Mouse (Mus musculus): ENCODE results near the gene Fads2. TPM values are rescaled to one million over a fixed set of nuclear protein-coding genes. Genes with fewer than 3 reads are reported as not detected.

Gene Fads2
- polyA plus RNA-seq, 1 experiment from 2014 or later = 15.0 TPM

GRCm38 (mm10) chr19:10066502-10066901, 35.0 kb downstream of the Fads2 start:
- H3K4me3 ChIP-seq (ENCODE audit: control insufficient read depth in 1 of 2, insufficient read depth in 1 of 2, low read depth in 1 of 2, low read length in 2 of 2) = no peak overlapping the region
- WGBS = 88% methylated on average over 3 of the region's 3 CpGs
- H3K4me2 ChIP-seq (ENCODE audit: low read length) = no peak overlapping the region
- peaks cover 0 to 8% of the 10 kb centered on the region in 2 experiments; a peak in 2 of 4 replicates for H3K4me1 ChIP-seq (ENCODE audit: control insufficient read depth in 2 of 2, insufficient read depth in 2 of 2, low read length in 2 of 2)
- no peaks in the 10 kb centered on the region for H3K9me3 ChIP-seq (ENCODE audit: control insufficient read depth, low read length)
- ATAC-seq (ENCODE audit: insufficient number of reproducible peaks, insufficient read depth, low FRiP score, low read depth) = no peak
- no peak overlapping the region for H3K27ac ChIP-seq (replicated peaks in 1 of 2; ENCODE audit: control insufficient read depth in 1 of 2, insufficient read depth in 1 of 2, low read depth in 2 of 2, low read length in 2 of 2)
- peaks cover 82% of the 10 kb centered on the region for H3K36me3 ChIP-seq (ENCODE audit: control insufficient read depth, insufficient read depth, low read length)
- no peak overlapping the region for H3K9ac ChIP-seq (ENCODE audit: low read length)
- H3K27me3 ChIP-seq (ENCODE audit: control insufficient read depth, insufficient read depth, low read length) = no peaks in the 10 kb centered on the region

- Histone ChIP-seq H3K36me3 (ENCODE audit: control insufficient read depth, insufficient read depth, low read length) (peaks cover 82% of the 10 kb centered on the region), H3K9me3 (ENCODE audit: control insufficient read depth, low read length) (no peaks in the 10 kb centered on the region)
- no peak for ATAC-seq (ENCODE audit: insufficient number of reproducible peaks, insufficient read depth, low FRiP score, low read depth)
Measured at GRCm38 (mm10) chr19:10066189-10066500, 35.4 kb downstream of the Fads2 start.

GRCm38 (mm10) chr19:10065465-10066188, 35.9 kb downstream of the Fads2 start:
- 89% methylated on average over 5 of the region's 5 CpGs for WGBS
- H3K4me1 ChIP-seq (ENCODE audit: control insufficient read depth in 2 of 2, insufficient read depth in 2 of 2, low read length in 2 of 2) = peaks cover 0 to 8% of the 10 kb centered on the region in 2 experiments; a peak in 2 of 4 replicates
- H3K4me2 ChIP-seq (ENCODE audit: low read length) = no peak overlapping the region
- no peak overlapping the region for H3K9ac ChIP-seq (ENCODE audit: low read length)
- no peaks in the 10 kb centered on the region for H3K9me3 ChIP-seq (ENCODE audit: control insufficient read depth, low read length)
- no peak overlapping the region for H3K27ac ChIP-seq (replicated peaks in 1 of 2; ENCODE audit: control insufficient read depth in 1 of 2, insufficient read depth in 1 of 2, low read depth in 2 of 2, low read length in 2 of 2)
- no peaks in the 10 kb centered on the region for H3K27me3 ChIP-seq (ENCODE audit: control insufficient read depth, insufficient read depth, low read length)
- no peak overlapping the region for H3K4me3 ChIP-seq (ENCODE audit: control insufficient read depth in 1 of 2, insufficient read depth in 1 of 2, low read depth in 1 of 2, low read length in 2 of 2)
- H3K36me3 ChIP-seq (ENCODE audit: control insufficient read depth, insufficient read depth, low read length) = peaks cover 83% of the 10 kb centered on the region
- no peak for ATAC-seq (ENCODE audit: insufficient number of reproducible peaks, insufficient read depth, low FRiP score, low read depth)

More at GRCm38 (mm10) chr19:10066189-10066500, 35.4 kb downstream of the Fads2 start:
- 89% methylated on average over 4 of the region's 4 CpGs for WGBS
- peaks cover 0 to 8% of the 10 kb centered on the region in 2 experiments; a peak in 2 of 4 replicates for H3K4me1 ChIP-seq (ENCODE audit: control insufficient read depth in 2 of 2, insufficient read depth in 2 of 2, low read length in 2 of 2)
- H3K27me3 ChIP-seq (ENCODE audit: control insufficient read depth, insufficient read depth, low read length) = no peaks in the 10 kb centered on the region
- H3K4me3 ChIP-seq (ENCODE audit: control insufficient read depth in 1 of 2, insufficient read depth in 1 of 2, low read depth in 1 of 2, low read length in 2 of 2) = no peak overlapping the region
- no peak overlapping the region for H3K9ac ChIP-seq (ENCODE audit: low read length)
- no peak overlapping the region for H3K4me2 ChIP-seq (ENCODE audit: low read length)
- H3K27ac ChIP-seq (replicated peaks in 1 of 2; ENCODE audit: control insufficient read depth in 1 of 2, insufficient read depth in 1 of 2, low read depth in 2 of 2, low read length in 2 of 2) = no peak overlapping the region

- Histone ChIP-seq H3K9ac (ENCODE audit: low read length) (no peak overlapping the region), H3K36me3 (ENCODE audit: control insufficient read depth, insufficient read depth, low read length) (peaks cover 79% of the 10 kb centered on the region), H3K4me3 (ENCODE audit: control insufficient read depth in 1 of 2, insufficient read depth in 1 of 2, low read depth in 1 of 2, low read length in 2 of 2) (no peak overlapping the region), H3K27ac (replicated peaks in 1 of 2; ENCODE audit: control insufficient read depth in 1 of 2, insufficient read depth in 1 of 2, low read depth in 2 of 2, low read length in 2 of 2) (no peak overlapping the region), H3K27me3 (ENCODE audit: control insufficient read depth, insufficient read depth, low read length) (no peaks in the 10 kb centered on the region), H3K9me3 (ENCODE audit: control insufficient read depth, low read length) (no peaks in the 10 kb centered on the region), H3K4me1 (ENCODE audit: control insufficient read depth in 2 of 2, insufficient read depth in 2 of 2, low read length in 2 of 2) (peaks cover 0 to 15% of the 10 kb centered on the region in 2 experiments; a peak in 3 of 4 replicates), H3K4me2 (ENCODE audit: low read length) (no peak overlapping the region)
- ATAC-seq (ENCODE audit: insufficient number of reproducible peaks, insufficient read depth, low FRiP score, low read depth) = no peak
- WGBS = 77% methylated on average over 10 of the region's 10 CpGs
Measured at GRCm38 (mm10) chr19:10064173-10065012, 37.2 kb downstream of the Fads2 start.

- Histone ChIP-seq H3K27me3 (ENCODE audit: control insufficient read depth, insufficient read depth, low read length) (no peaks in the 10 kb centered on the region), H3K9ac (ENCODE audit: low read length) (no peak overlapping the region), H3K36me3 (ENCODE audit: control insufficient read depth, insufficient read depth, low read length) (peaks cover 81% of the 10 kb centered on the region), H3K4me1 (ENCODE audit: control insufficient read depth in 2 of 2, insufficient read depth in 2 of 2, low read length in 2 of 2) (peaks cover 0 to 15% of the 10 kb centered on the region in 2 experiments; a peak in 3 of 4 replicates), H3K27ac (replicated peaks in 1 of 2; ENCODE audit: control insufficient read depth in 1 of 2, insufficient read depth in 1 of 2, low read depth in 2 of 2, low read length in 2 of 2) (no peak overlapping the region), H3K9me3 (ENCODE audit: control insufficient read depth, low read length) (no peaks in the 10 kb centered on the region), H3K4me3 (ENCODE audit: control insufficient read depth in 1 of 2, insufficient read depth in 1 of 2, low read depth in 1 of 2, low read length in 2 of 2) (no peak overlapping the region), H3K4me2 (ENCODE audit: low read length) (no peak overlapping the region)
- ATAC-seq (ENCODE audit: insufficient number of reproducible peaks, insufficient read depth, low FRiP score, low read depth) = no peak
- 83% methylated on average over 5 of the region's 5 CpGs for WGBS
Measured at GRCm38 (mm10) chr19:10062862-10063261, 38.7 kb downstream of the Fads2 start.

GRCm38 (mm10) chr19:10062292-10062691, 39.3 kb downstream of the Fads2 start:
- WGBS = 88% methylated on average over 8 of the region's 8 CpGs
- peaks cover 85% of the 10 kb centered on the region for H3K36me3 ChIP-seq (ENCODE audit: control insufficient read depth, insufficient read depth, low read length)
- peaks cover 0 to 15% of the 10 kb centered on the region in 2 experiments; a peak in 3 of 4 replicates for H3K4me1 ChIP-seq (ENCODE audit: control insufficient read depth in 2 of 2, insufficient read depth in 2 of 2, low read length in 2 of 2)
- H3K4me3 ChIP-seq (ENCODE audit: control insufficient read depth in 1 of 2, insufficient read depth in 1 of 2, low read depth in 1 of 2, low read length in 2 of 2) = no peak overlapping the region
- no peaks in the 10 kb centered on the region for H3K9me3 ChIP-seq (ENCODE audit: control insufficient read depth, low read length)
- H3K9ac ChIP-seq (ENCODE audit: low read length) = no peak overlapping the region
- H3K4me2 ChIP-seq (ENCODE audit: low read length) = no peak overlapping the region
- H3K27me3 ChIP-seq (ENCODE audit: control insufficient read depth, insufficient read depth, low read length) = no peaks in the 10 kb centered on the region
- H3K27ac ChIP-seq (replicated peaks in 1 of 2; ENCODE audit: control insufficient read depth in 1 of 2, insufficient read depth in 1 of 2, low read depth in 2 of 2, low read length in 2 of 2) = no peak overlapping the region
- no peak for ATAC-seq (ENCODE audit: insufficient number of reproducible peaks, insufficient read depth, low FRiP score, low read depth)

- H3K4me2 ChIP-seq (ENCODE audit: low read length) = no peak overlapping the region
- H3K9me3 ChIP-seq (ENCODE audit: control insufficient read depth, low read length) = no peaks in the 10 kb centered on the region
- peaks cover 0 to 15% of the 10 kb centered on the region in 2 experiments; a peak in 3 of 4 replicates for H3K4me1 ChIP-seq (ENCODE audit: control insufficient read depth in 2 of 2, insufficient read depth in 2 of 2, low read length in 2 of 2)
- ATAC-seq (ENCODE audit: insufficient number of reproducible peaks, insufficient read depth, low FRiP score, low read depth) = no peak
- peaks cover 85% of the 10 kb centered on the region for H3K36me3 ChIP-seq (ENCODE audit: control insufficient read depth, insufficient read depth, low read length)
- no peak overlapping the region for H3K9ac ChIP-seq (ENCODE audit: low read length)
- WGBS = 86% methylated on average over 2 of the region's 2 CpGs
- no peak overlapping the region for H3K27ac ChIP-seq (replicated peaks in 1 of 2; ENCODE audit: control insufficient read depth in 1 of 2, insufficient read depth in 1 of 2, low read depth in 2 of 2, low read length in 2 of 2)
- H3K27me3 ChIP-seq (ENCODE audit: control insufficient read depth, insufficient read depth, low read length) = no peaks in the 10 kb centered on the region
- H3K4me3 ChIP-seq (ENCODE audit: control insufficient read depth in 1 of 2, insufficient read depth in 1 of 2, low read depth in 1 of 2, low read length in 2 of 2) = no peak overlapping the region
Measured at GRCm38 (mm10) chr19:10061624-10062023, 39.9 kb downstream of the Fads2 start.
